Mouse (Mus musculus) left cerebral cortex, adult 11 months (tissue): ENCODE measurements around the gene Gm20388.

Source experiments
- DNase-seq: peaks from one replicate; pipeline ENCODE4 v3.0.0; 2022; ENCODE audit warnings: low spot score

The Gm20388 gene

DNA sequence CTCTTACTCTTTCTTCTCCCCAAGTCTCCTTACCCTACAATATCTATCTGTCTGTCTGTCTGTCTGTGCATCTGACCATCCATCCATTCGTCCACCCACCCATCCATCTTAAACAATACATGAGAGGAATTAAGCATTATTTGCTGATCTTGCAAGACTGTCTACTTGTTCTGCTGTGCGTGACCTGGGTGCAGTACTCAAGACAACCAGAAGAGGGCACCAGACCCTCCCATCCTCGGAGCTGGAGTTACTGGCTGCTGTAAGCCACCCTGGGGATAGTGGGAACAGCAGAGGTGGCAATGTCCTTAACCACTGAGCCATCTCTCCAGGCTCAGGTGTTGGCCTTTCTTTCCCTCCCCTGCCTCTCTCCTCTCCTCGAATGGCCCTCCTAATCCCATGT lies 987.4 kb downstream of the Gm20388 start:
- no peak for DNase-seq

DNA sequence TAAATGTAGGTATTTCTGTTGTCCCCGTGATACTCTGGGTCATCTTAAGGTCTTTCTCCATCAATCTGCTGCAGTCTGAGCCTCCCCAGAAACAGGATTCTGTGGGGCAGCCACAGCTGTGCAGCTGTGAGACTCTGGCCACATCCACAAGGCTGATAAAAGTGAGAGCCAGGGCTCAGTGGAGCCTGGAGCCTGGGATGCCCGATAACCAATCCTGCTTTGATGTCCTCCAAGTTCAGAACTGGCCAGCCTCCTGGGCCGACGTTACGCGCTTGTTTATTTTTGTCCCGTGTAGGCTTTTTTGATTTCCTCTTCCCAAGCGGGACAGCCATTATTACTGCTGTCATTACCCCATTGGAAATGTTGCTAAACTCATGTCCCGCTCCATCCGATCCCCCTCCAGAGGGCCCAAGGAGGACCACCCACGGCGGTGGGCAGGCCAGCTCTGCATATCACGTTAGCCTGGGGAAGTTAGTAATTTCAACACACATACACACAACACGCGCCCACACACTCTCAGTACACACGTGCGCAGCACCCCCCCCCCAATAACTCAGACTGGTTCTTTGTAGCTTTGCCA lies 988.3 kb downstream of the Gm20388 start:
- DNase-seq: no peak

DNA sequence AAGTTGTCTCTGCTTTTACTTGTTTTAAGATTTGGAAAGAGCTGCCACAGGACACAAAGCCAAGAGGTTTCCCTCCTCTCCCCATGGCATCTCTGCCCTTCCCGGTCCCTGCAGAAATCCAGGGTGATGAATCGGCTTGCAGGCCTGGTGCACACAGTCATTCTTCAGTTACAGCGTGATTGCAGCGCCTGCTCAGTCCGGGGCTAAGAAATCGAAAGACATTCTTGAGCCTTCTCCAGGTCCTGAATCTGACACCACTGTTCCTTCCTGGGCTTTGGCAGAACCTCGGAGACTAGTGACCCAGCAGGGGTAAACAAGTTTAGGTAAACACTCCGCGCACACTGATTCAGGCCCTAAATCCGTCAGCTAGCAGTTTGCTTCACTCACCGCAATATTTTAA lies 991.7 kb downstream of the Gm20388 start:
- DNase-seq: no peak

- no peak for DNase-seq
Measured at GRCm38 (mm10) chr8:120907671-120908070, 997.0 kb downstream of the Gm20388 start.

DNA sequence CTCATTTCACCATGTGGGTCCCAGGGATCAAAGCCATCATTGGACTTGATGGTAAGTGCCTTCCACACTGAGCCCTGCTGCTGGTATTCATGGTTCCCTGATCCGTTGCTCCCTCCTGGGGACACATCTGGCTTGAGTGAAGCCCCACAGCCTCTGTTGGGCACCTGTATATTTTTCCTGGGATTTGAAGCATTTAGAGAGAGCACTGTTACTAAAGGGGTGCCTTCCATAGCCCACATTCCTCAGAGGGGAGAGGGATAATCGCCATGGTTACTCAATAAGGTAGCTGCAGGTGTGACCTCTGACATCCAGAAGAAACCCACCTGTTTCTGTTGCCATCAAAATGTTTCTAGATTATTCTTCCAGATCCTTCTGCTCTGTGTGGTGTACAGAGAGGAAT lies 1000.3 kb downstream of the Gm20388 start:
- DNase-seq: no peak

DNA sequence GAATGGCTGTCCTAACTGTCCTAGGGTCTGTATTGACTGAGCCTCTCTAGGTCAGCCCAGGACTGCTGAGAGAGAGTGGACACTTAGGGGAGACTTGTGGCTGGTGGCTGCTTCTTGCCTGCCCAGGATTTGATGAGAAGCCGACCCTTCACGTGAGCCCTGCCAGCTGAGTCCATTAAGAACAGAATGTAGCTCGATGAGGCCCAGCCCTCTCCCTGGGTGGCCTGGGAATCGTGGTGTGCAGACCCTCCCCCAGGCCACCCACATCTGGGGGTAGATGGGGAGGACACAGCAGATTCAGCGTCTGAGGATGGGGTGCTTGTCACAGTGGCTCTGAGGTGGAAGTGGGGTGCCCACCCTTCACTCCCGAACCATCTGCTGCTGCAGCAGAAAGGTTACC lies 1001.8 kb downstream of the Gm20388 start:
- no peak for DNase-seq

DNA sequence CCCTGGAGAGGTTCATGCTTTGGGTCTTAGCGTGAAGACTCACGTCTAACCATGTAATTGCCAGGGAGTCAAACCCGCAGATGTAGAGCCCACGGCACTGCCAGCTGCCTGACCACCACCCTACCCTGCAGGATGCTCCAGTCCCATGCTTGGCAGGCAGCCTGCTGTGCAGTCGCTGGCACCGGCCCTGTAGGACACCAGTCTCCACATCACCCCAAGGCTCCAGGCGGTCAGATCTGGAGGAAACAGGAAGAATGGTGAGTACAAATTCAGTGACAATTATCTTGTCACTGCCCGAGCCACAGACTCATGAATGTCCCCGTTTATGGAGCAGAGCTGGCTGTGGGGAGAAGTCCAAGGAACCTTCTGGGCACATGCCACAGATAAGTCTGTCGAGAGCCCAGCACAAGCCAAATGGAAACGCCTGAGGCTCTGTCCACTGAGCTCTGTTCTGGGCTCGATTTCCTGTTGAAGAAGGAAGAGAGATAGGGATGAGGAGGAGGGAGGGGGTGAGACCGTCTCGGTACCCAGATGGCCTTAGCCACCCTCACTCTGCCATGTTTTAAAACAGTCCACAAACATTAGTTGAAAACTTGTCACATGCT lies 1006.3 kb downstream of the Gm20388 start:
- DNase-seq: no peak

DNA sequence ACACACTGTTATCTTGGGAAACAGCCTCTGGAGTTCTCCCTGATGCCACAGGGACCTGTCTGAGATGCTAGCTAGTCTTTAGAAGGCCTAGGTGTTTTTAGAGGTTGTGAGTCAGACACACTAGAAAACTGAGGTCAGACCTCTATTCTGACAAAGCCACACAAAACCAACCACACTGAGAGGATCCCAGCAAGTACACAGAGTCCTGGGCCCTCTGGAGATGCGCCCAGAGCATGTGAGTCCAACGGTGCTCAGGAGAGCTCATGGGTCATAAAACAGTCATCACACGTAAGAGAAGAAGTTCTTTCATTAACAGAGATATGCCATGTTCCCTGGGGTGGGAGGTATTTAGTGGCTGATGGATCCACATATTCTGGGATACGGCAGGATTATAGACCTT lies 1009.9 kb downstream of the Gm20388 start:
- DNase-seq: no peak

GRCm38 (mm10) chr8:120926201-120926600 lies 1015.6 kb downstream of the Gm20388 start:
- no peak for DNase-seq

DNA sequence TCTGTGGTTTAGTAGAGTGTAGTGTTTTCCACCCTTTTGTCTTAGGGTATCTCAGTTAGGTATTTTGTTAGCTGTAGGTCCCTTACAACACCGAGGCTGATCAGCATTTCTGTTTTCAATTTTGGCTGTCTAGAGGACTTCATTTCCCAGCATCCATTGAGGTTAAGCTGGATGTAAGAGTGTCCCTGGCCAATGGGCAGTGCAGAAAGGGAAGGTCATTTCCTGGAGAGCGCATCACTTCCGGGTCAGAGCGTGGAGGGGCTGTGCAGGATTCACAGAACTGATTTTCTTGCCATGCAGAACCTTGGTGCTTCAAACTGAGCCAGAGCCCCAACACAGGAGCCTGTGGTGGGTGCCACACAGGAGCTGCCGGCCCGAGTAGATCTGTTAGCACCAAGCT lies 1017.4 kb downstream of the Gm20388 start:
- no peak for DNase-seq

- DNase-seq: no peak
Measured at GRCm38 (mm10) chr8:120934596-120934995, 1024.0 kb downstream of the Gm20388 start.

DNA sequence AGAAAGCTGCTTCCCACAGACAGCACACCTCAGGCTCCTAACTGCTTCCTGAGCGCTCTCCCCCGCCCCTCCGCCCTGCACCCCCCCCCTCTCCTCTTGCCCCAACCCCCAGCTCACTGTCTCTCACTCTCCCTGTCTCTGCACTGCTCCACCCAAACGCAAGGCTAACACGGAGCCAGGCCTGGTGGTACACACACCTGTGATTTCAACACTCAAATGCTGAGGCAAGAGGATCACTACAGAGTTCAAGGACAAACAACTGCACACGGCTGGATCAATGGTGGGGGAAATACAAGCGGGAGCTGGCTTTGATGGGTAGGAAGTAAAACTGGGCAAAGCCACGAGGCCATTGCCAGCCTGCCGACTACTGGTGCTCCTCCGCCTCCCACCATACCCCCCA lies 1026.0 kb downstream of the Gm20388 start:
- DNase-seq: no peak

GRCm38 (mm10) chr8:120937474-120937873 lies 1026.8 kb downstream of the Gm20388 start:
- DNase-seq: no peak

GRCm38 (mm10) chr8:120940287-120940686 lies 1029.6 kb downstream of the Gm20388 start:
- DNase-seq: no peak

- no peak for DNase-seq
Measured at GRCm38 (mm10) chr8:120947240-120947639, 1036.6 kb downstream of the Gm20388 start.

DNA sequence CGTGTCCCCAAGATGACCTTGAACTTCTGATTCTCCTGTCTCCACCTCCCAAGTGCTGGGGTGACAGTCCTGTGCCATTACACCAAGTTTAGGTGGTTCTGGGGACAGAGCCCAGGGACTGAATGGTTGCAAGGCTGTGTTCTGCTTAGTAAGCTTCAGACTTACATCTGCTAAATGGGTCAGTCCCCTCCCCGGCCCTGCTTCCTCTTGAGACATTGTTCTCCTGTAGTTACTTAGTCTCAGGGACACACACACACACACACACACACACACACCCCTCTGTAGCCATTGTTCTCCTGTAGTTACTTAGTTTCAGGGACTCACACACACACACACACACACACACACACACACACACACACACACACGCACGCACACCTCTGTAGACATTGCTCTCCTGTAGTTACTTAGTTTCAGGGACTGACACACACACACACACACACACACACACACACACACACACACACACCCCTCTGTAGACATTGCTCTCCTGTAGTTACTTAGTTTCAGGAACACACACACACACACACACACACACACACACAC lies 1037.5 kb downstream of the Gm20388 start:
- DNase-seq: no peak

DNA sequence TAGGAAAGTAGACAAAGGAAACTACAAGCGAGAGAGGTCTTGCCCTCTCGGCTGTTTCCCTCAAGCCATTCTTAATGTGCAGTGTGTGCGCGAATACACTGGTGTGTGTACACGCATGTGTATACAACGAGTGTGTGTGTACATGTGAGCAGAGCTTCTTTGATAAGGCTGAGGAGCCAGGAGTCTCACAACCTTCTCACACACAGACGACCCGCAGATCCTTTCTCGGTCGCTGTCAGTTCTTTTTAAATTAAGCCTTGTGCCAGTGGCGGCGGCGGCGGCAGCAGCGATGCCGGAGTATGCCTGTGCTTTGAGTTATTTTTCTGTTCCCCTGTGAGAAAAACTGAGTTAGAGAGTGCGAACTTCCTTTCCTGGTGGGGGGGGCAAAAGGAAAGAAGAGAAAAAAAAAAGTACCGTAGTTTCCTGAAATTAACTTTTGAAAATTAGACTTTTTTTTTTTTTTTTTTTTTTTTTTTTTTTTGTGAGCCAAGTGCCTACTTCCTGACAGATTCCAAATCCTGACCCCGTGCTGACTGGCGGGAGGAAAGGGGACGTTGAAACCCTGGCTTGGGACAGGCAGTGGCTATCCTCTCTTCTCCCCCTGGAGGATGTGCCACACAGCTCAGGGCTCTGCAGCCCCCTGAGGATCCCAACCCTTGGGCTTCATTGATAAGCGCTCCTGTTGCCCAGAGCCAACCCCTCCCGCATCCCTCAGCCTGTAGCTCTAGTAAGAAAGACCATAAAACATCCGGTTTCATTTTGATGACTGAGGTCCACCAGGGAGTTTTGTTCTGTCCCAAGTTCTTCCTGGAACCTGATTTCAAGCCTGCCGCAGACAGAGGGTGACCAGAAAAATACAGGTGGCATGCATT lies 1038.2 kb downstream of the Gm20388 start:
- DNase-seq: no peak

DNA sequence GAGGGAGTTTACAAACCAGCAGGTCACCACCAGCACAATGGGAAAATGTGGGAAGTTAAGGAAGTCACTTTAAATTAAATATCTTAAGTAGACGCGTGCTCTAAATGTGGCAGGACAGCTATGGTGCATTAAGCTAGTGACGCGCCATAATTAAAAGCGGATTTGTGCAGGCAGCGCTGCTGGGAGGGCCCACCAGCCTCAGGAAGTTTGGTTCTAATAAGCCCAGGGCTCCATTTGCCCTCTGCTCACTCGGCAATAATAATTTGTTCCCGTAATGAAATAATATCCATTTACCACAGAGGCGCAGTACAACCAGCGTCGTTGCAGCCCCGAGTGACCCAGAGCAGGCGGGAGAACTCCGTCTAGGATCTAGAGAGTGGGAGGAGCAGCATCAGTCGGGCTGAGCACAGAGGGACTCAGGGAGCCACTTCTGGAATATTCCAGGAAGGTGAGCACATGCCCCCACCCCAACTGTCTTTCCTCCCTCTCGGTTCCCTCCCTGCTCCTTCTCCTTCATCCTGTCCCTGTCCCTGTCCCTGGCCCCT lies 1040.1 kb downstream of the Gm20388 start:
- no peak for DNase-seq

GRCm38 (mm10) chr8:120959470-120959891 lies 1048.8 kb downstream of the Gm20388 start:
- DNase-seq: no peak

DNA sequence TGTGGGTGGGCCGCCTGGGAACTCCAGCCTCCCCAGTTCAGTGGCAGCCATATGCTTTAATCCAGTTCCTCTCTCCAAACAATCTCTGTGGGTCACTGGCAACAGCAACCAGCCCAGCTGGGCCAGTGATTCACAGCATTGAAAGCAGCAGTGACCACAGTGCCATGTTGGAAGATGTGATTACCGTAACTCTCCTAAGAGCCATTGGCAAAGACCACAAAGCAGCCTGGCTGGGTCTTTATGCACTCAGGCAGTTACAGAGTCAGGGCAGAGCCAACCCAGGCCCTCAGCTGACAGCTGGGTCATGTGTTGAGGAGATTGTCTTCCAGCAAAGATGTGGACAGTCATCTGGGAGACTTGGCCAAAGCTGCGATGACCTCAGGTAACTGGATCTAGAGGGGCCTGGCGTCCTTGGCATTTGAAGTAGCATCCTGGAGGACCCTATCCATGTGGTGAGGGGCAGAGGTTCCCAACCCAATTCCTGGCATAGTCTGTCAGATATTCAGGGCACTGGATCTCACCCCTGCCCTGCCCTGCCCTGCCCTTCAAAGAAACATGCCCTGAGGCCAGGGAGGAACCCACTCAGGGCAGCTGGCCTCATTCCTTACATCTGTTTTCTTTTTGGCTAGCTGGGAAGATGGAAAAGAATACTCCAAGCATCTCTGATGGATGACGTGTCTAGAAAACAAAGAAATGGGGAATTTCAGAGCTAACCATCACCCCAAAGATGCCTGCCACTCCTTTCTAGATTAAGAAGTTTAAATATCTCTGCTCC lies 1052.2 kb downstream of the Gm20388 start:
- no peak for DNase-seq

DNA sequence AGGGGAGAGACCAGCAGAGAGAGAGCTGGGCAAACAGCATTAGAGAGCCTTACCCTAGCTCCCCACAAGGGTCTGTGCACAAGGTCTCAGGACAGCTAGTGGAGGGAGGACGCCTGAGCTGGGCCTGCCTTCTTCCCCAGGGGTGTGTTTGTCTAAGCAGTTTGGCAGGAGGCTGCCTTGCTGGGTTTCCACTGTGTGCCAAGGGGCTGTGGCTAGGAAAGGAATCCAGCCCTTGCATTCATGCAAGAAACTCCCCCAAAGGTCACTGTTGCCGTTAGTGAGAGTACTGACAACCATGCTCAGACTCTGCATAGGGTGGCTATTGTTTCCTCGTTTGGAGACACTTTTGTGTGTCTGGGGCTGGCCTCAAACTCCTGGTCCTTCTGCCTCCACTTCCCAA lies 1055.9 kb downstream of the Gm20388 start:
- DNase-seq: no peak

DNA sequence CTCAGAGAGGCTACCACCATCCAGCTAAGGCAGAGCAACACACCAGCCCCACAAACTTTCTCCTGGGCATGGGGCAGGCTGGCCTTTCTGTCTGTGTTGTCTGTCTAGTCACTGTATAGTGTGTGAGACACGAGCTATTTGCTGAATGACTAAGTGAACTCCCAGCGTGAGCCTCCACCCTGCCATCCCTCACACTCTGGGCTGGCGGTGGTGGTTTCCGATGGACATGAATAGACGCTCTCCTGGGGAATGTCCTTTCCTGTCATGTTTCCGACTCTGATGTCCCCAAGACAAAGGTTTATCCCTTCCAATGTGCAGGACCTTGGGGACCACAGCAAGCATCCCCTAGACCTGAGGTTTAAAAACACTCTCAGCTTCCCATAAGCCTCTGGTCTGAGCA lies 1057.7 kb downstream of the Gm20388 start:
- no peak for DNase-seq
